Mouse (Mus musculus) frontal cortex, postnatal 10 days (tissue): ENCODE measurements around the gene Serinc2.
"Not testable (repeated sequence)": the region's sequence is repeated elsewhere in the genome, so short reads cannot be mapped to it uniquely, and the experiment has no call there.

Experiments
- DNase-seq, 2 experiments: peaks; one replicate each; pipeline ENCODE4 v3.0.0; 2022; ENCODE audit warnings: low spot score in 2 of 2, mixed read lengths in 1 of 2

The Serinc2 gene

GRCm38 (mm10) chr4:130264131-130264530 lies 14.9 kb downstream of the Serinc2 start:
- DNase-seq: no peak

DNA sequence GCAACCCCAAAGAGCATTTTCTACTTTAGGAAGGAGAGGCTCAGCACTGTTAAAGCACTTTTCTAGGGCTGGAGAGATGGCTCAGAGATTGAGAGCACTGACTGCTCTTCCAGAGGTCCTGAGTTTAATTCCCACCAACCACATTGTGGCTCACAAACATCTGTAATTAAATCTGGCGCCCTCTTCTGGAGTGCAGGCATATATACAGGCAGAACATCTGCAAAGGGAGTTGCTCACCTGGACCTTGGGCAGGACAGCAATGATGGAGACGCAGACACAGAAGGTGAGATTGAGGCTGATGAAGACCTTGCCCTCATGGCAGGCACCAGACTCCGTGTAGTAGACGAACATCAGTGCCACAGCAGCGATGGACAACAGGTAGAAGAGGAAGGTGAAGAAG lies 18.6 kb downstream of the Serinc2 start:
- DNase-seq: no peak

GRCm38 (mm10) chr4:130252441-130253157 lies 26.4 kb downstream of the Serinc2 start:
- DNase-seq: no peak

- no peak for DNase-seq
These were observed 27.2 kb downstream of the Serinc2 start for GRCm38 (mm10) chr4:130251763-130252162.

DNA sequence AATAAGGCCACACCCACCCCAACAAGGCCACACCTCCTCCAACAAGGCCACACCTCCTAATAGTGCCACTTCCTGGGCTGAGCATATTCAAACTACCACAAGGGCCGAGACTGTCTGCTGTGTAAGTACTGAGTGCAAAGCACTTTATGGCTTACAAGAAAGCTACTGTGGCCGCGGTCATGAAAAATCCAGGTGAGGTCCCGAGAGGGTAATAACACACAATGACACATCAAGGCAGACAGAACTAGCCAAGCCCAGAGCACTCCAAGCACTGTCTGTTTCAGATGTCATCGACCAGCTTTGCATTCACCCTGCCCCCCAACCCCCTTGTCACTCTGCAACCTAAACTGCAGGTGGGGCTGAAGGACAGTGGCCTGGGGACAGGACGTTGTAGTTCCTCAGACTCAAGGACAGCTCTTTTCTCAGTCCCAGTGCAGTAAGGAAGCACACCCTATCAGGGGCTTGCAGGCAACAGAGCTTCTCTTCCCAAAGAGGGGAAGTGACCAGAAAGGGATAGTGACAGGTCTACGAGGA lies 27.8 kb downstream of the Serinc2 start:
- DNase-seq: no peak

DNA sequence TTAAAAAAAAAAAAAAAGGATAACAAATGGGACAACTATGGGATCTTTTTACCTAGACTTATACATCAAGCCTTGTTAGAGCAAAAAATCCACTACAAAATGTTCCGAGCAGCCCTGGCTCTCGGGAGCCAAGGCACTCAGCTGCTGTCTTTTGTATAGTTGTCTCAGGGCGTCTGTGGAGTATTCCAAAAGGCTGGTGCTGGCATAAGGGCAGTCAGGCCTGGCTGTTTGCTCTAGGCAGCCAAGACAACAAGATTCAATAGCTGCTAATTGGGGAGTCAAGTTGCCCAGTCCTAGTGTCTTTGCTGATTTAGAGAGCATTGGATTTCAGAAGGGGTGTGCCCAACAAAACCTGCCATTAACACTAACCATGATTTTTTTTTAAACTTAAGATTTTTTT lies 30.4 kb downstream of the Serinc2 start:
- DNase-seq: no peak

DNA sequence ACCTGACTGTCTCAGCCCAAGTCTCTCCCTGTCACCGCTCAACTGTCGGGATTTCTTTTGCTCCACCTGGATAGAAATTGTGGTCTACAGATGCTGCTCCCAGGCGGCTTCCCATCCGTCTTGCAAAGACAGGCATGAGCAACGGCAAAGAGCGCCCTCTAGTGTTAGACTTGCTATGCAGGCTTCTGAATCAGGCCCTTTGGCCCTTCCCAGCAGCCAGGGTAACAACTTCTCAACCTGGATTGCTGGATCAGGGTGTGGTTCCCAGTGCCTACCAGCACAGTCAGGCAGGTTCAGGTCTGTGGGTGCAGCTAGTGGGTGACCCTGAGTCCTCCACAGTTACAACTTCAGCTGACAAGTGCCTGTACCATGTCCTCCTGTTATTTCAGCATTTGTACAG lies 32.9 kb downstream of the Serinc2 start:
- DNase-seq: peak in 1 of 2 experiments; percentile 62

DNA sequence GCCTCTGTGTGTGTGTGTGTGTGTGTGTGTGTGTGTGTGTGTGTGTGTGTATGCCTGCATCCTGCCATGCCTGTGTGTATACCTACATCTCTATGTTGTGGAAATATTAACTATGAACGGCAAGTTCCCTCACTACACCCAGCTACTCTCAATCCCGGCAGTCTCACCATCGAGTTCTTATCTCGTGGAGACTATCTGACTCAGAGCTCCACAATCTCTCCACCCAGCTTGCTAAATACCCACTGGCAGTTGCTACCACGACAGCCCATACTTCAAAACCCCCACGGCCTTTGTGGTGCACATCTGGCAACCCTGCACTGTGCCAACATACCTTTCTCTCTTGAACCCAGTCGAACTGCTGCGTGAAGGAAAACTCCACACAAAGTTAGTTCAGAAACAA lies 34.3 kb downstream of the Serinc2 start:
- no peak for DNase-seq

DNA sequence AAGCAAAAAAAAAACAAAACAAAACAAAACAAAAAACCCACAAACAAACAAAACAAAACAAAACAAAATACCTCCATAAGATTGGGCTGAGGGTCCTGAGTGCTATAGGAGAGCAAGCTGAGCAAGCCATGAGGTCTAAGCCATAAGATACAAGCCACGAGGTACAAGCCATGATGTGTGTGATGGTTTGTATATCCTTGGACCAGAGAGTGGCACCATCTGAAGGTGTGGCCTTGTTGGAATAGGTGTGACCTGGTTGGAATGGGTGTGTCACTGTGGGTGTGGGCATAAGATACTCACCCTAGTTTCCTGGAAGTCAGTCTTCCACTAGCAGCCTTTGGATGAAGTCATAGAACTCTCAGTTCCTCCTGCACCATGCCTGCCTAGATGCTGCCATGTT lies 35.4 kb downstream of the Serinc2 start:
- DNase-seq: not testable (repeated sequence)

DNA sequence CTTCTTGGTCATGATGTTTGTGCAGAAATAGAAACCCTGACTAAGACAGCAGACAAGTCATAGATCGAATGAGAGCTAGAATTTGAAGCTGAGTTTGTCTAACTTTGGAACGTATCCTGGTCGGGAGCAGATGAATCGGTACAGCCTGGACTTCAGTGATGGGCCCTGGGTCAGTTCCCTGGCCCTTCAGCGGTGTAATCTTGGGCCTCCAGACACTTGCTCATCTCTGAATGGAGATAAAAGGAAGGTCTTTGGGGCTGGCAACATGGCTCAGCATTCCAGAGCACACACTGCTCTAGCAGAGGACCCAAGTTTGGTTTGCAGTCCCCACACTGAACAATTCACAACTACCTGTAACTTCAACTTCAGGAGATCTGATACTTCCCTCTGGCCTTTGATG lies 36.0 kb downstream of the Serinc2 start:
- no peak for DNase-seq

DNA sequence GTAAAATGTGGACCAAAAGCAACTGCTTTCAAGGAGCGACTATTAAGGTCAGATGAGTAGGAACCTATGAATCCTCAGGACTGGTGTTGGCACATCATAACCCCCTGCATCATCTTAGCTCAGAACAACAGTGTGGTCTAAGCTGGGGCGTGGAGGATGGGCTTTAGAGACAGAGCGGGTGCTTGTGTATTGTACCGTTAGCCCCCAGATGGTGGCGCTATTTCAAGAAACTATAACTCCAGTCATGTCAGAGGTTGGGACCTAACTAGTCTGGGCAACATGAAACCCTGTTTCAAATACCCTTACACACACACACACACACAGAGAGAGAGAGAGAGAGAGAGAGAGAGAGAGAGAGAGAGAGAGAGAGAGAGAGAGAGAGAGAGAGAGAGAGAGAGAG lies 38.3 kb downstream of the Serinc2 start:
- no peak for DNase-seq

DNA sequence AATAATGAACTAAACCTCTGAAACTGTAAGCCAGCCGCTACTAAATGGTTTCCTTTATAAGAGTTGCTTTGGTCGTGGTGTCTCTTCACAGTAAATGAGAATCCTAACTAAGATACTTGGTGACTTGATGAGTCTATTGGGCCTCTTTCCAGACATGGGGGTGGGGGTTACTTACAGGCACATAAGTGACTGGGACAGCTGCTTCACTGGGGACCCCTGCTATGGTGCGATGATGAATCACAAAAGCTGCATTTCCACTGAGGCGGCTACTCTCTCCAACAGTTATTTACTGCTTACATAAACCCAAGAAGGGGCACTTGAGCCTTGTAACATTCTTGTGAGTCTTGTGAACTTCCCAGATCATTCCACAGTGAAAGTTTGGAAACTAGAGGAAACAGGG lies 41.4 kb downstream of the Serinc2 start:
- no peak for DNase-seq

GRCm38 (mm10) chr4:130236361-130236760 lies 42.6 kb downstream of the Serinc2 start:
- no peak for DNase-seq

DNA sequence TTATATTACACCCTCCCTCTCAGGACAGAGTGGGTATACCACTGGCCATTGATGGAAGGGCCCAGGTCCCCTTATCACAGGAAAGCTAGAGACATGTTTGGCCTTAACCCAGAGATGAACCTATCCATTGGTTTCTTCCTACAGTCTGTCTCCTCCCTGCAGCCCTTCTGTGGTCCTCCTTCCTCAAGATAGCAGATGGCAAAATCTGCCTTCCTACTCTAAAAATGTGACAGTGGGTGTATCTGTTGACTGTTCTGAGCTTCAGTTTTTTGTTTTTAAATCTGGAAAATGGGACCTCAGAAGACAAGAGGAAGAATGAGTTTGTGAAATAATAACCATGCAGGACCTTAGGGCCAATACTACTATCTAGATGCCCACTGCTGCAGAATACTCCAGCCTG lies 54.9 kb downstream of the Serinc2 start:
- no peak for DNase-seq

- no peak for DNase-seq
These were observed 56.8 kb downstream of the Serinc2 start, which contains the start of gene Gm853 for GRCm38 (mm10) chr4:130222179-130222578. TSS of gene Gm853 (minus strand) at chr4:130222401.

- no peak for DNase-seq
These were observed 58.8 kb downstream of the Serinc2 start for GRCm38 (mm10) chr4:130220176-130220575.

- DNase-seq: no peak
These were observed 63.6 kb downstream of the Serinc2 start for GRCm38 (mm10) chr4:130215392-130215791.

DNA sequence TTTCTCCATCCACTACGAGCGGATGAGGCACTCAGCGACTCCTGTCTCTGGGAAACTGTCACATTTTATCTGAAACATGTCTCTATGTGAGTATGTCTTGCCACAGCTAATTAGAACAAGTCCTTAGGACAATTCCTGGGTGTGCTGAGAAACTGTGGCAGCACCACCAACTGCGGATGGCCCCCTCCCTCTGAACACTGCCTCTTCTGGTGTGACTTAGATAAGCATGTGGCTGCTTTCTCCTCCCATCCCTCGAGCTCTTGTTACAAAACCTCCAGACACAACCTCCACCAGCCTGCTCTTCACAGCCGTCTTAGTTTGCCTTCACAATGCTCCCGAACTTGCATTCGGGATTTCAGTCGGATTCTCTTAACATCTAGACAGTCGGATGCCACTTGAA lies 65.1 kb downstream of the Serinc2 start:
- DNase-seq: no peak

DNA sequence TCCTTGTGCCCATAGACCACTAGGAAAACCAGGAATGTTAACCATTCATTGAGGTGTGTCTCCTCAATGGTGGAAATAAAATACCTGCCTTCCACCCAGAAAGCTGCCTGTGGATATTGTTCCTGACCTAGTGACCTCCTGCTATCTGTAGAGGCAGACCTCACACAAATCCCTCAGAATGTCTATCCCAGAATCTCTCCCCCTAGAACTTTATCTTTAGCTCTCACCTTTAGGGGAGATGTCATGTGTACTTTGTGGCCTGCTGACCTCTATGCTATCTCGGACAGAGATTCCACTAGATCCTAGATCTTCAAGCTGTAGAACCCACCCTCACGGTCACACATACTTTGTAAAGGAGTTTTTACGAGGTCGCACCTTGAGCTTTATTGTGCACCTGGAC lies 65.8 kb downstream of the Serinc2 start:
- DNase-seq: no peak

- no peak for DNase-seq
These were observed 66.6 kb downstream of the Serinc2 start for GRCm38 (mm10) chr4:130212421-130212820.

- DNase-seq: no peak
These were observed 67.1 kb downstream of the Serinc2 start for GRCm38 (mm10) chr4:130211870-130212269.
